Mouse (Mus musculus) lung, embryonic 16.5 days (tissue): ENCODE data around the gene Cfap58. TPM values are rescaled to one million over a fixed set of nuclear protein-coding genes. Genes with fewer than 3 reads are reported as not detected.
A peak's percentile ranks its signal among the peaks of the same experiment; 100 is the strongest.

ENCODE experiments used
- ATAC-seq: fragments of 200-750 bp; cut with Nextera tagmentation; 2 replicates; pipeline ENCODE4 v1.8.0; 2017; ENCODE audit warnings: low read depth, mild to moderate bottlenecking, moderate library complexity
- H3K27ac ChIP-seq: fragments of 300-500 bp; sonication (generic); 2 replicates; pipeline ENCODE4 v1.5.1; 2014; ENCODE audit warnings: mild to moderate bottlenecking, control low read depth, low read length
- H3K27me3 ChIP-seq: fragments of 300-500 bp; sonication (generic); 2 replicates; pipeline ENCODE4 v1.6.1; 2014; ENCODE audit warnings: low read depth, low read length, mixed read lengths; ENCODE audit not compliant: control insufficient read depth, insufficient read depth
- H3K36me3 ChIP-seq: fragments of 300-500 bp; sonication (generic); 2 replicates; pipeline ENCODE4 v1.6.1; 2014; ENCODE audit warnings: low read length; ENCODE audit not compliant: control insufficient read depth, insufficient read depth
- H3K4me1 ChIP-seq: fragments of 300-500 bp; sonication (generic); replicated peaks from 2 replicates; pipeline ENCODE4 v1.6.1; 2014; ENCODE audit warnings: low read length, mixed read lengths; ENCODE audit not compliant: control insufficient read depth, insufficient read depth
- H3K4me2 ChIP-seq: fragments of 300-500 bp; sonication (generic); 2 replicates; pipeline ENCODE4 v1.6.1; 2014; ENCODE audit warnings: low read depth, low read length, control low read depth
- H3K4me3 ChIP-seq: fragments of 300-500 bp; sonication (generic); 2 replicates; pipeline ENCODE4 v1.5.1; 2014; ENCODE audit warnings: mild to moderate bottlenecking, low read length, control low read depth
- H3K9ac ChIP-seq: fragments of 300-500 bp; sonication (generic); 2 replicates; pipeline ENCODE4 v1.6.1; 2014; ENCODE audit warnings: low read length, control low read depth
- H3K9me3 ChIP-seq: fragments of 300-500 bp; sonication (generic); 2 replicates; pipeline ENCODE4 v1.6.1; 2016; ENCODE audit warnings: low read length; ENCODE audit not compliant: control insufficient read depth
- WGBS: fragments of 180-500 bp; shearing (Covaris S2); extraction: QIAGEN DNeasy Blood & Tissue Kit; methylation state at CpG from one replicate; pipeline ENCODE4 v1.1.7; 2014; 5-methylcytosine and 5-hydroxymethylcytosine counted together
- polyA plus RNA-seq: library from polyadenylated mRNA; unstranded; fragments of >200 nt; fragmentation: Nextera tagmentation; extraction: Ambion mirVana; gene quantifications from 2 replicates; pipeline ENCODE4 v1.2.1, GENCODE M21; 2015

Cfap58 gene
- polyA plus RNA-seq = 0.53 and 0.73 TPM in 2 replicates

DNA sequence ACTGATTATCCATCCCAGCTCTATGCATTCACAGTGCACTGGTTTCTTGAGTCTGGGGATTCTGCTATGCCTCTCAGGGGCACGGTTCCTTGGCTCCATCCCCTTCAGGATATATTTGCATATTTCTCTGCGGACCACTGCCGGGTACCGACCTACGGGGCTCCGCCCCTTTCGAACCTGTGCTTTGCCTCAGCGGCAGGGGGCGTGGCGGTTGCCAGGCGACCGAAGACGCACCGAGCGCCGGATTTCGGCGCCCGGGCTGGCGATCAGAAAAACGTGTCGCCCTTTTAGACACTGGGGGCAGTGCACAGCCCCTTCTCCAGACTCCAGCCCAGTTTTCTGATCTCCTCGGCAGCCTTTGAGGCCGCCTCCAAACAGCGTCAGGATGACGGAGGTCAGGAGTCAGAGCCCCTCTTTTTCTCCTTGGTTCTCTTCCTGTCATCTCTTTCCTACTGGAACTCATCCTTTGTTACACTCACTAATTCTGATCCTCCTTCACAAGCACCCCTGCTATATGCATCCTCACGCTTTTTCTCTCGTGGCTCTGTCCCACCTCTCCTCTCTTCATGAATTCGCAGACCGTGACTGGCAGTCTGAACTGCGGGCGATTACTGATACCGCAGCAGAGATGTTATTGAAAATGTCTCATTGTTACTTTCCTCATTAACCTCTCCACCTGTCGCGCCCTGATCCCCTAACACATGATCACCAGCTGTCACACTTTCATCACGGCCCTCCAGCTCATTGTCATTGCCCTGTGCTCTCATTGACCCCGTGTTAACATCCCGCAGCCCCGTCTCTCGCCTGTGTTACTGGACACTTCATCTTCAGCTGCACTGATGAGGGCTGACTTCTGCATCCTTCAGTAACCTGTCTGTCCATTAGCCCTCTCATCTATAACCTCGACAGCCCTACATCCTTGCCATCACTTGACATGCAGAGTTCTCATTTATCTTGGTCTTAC lies at the start of gene Cfap58:
Gene Cfap58, plus strand, starts transcription at position 233 of the 964 bp plus-strand sequence.
- Histone ChIP-seq H3K9me3 (no peaks in the 10 kb centered on the region; the same call in 1 of the 2 replicates), H3K4me1 (peaks cover 6% of the 10 kb centered on the region), H3K4me2 (peak within 1 kb of the TSS; percentile 78), H3K27ac (no peak within 1 kb of the TSS), H3K36me3 (no peaks in the 10 kb centered on the region), H3K9ac (peak within 1 kb of the TSS; percentile 49), H3K4me3 (peak within 1 kb of the TSS; percentile 43), H3K27me3 (peaks cover 9% of the 10 kb centered on the region; the same call in 1 of the 2 replicates)
- peak; percentile 80 for ATAC-seq
- WGBS = 6% methylated on average over 40 of the region's 41 CpGs

DNA sequence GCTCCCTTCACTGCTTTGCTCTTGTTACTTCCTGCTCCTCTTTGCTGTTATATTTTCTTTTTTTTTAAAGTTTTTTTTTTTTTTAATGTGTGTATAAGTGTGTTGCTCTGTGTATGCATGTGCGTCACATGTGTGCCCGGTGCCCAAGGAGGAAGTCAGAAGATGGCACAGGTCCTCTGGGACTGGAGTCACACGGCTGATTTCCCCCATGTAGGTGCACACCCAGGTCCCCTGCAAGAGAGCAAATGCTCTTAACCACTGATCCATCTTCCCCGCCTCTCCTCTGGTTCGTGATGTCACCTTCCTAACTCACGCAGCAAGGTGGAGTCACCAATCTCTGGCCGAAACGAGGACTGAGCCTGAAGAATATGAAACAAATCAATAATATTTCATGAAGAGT lies 49.4 kb upstream of the Cfap58 start:
- Histone ChIP-seq H3K27me3 (no peaks in the 10 kb centered on the region), H3K36me3 (no peaks in the 10 kb centered on the region), H3K9ac (no peak overlapping the region), H3K9me3 (no peaks in the 10 kb centered on the region), H3K4me1 (peaks cover 41% of the 10 kb centered on the region), H3K4me2 (no peak overlapping the region), H3K27ac (no peak overlapping the region), H3K4me3 (no peak overlapping the region)
- WGBS = 92% methylated on average over 8 of the region's 8 CpGs
- no peak for ATAC-seq

DNA sequence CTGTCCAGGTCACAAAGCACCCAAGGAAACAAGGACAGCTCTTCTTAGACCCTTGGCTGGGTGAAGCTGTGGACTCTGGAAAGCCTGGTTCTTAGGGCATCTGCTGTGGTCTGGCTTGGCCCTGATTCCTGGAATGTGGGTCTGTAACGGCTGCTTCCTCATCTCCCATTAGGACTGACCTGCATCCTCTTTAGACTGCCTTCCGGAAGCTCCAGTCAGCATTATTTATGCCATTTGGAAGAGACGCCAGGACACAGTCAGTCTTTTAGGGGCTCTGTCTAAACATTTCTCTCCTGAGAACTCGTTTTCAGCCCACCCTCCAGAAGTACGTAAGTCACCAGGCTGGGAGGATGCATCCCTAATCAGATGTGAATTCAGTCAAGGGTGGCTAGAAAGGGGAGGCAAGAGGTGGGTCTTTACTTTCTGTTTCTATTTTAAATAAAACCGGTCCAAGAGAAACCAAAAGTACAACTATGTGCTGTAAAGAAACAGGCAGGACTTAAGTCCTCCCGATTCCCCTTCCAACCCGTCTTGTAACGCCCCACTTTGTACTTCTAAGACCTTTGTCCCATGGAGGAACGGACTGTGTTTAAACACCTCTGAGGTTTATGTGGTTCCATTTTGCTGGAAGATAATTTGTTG lies 46.9 kb upstream of the Cfap58 start:
- ATAC-seq = peak; percentile 18
- Histone ChIP-seq H3K27ac (peak overlapping the region; percentile 63), H3K36me3 (peaks cover 5% of the 10 kb centered on the region; the same call in 1 of the 2 replicates), H3K4me1 (peaks cover 40% of the 10 kb centered on the region), H3K4me3 (peak overlapping the region; percentile 17), H3K4me2 (peak overlapping the region; percentile 18), H3K9me3 (no peaks in the 10 kb centered on the region), H3K27me3 (no peaks in the 10 kb centered on the region), H3K9ac (no peak overlapping the region; the same call in 1 of the 2 replicates)
- 27% methylated on average over 10 of the region's 10 CpGs for WGBS

DNA sequence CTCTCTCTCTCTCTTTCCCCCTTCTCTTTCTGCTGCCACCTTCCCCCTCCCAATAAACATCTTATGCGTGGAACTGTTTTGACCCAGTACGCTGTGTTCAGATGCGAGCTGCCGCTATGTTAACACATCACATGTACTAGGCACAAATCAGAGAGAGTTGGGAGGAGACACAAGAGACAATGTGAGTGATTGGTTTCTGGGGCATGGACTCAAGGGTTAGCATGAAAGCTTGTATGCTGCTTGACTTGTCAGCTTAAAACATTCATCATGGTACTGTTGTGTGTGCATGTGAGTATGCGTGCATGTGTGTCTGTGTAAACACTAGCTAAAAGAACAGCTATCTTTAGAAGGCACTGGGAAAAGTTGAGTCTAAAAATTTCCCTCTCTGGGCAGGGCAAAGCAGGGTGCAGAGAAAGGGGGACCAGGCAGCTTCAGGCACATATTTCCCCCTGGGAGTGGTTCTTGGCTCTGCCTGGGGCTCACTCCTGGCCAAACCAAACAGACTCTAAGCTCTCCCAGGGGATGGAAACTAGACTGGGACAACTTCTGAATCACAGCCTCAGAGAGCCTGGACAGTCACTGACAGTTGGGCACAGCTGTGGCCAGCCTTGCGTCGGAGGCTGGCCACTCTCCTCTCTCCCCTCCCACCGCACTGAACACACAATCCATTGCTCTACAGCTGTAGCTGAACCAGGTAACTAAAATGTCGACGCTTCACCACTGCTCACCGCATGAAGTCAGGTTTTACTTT lies 45.7 kb upstream of the Cfap58 start:
- Histone ChIP-seq H3K27ac (peak overlapping the region; percentile 63), H3K36me3 (peaks cover 12% of the 10 kb centered on the region; the same call in 1 of the 2 replicates), H3K4me3 (no peak overlapping the region), H3K9ac (no peak overlapping the region), H3K4me1 (peaks cover 29% of the 10 kb centered on the region), H3K4me2 (0 out of 2 replicates have a peak overlapping the region, but pooled peaks have one; percentile 18), H3K27me3 (no peaks in the 10 kb centered on the region), H3K9me3 (no peaks in the 10 kb centered on the region)
- 43% methylated on average over 11 of the region's 11 CpGs for WGBS
- peak; percentile 86 for ATAC-seq

DNA sequence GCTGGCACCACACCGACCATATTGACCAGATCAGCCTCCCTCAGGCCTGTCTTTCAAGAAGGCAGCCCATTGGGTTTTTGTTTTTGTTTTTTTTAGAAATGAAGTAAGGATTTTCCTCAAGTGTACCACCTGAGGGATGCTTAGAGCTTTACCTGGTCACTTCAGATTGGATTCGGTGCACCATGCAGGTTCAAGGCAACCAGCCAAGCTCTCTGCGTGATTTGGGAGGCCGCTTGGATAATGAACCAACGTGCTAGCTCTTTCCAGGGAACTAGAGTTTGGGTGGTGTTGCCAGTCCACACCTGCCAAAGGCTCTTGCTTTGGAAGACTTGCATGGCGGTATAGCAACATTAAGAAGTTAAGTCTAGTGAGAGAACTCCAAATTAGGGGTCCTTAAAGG lies 44.4 kb upstream of the Cfap58 start:
- no peak overlapping the region for H3K4me3 ChIP-seq
- no peak for ATAC-seq
- peaks cover 16% of the 10 kb centered on the region for H3K36me3 ChIP-seq
- WGBS = 92% methylated on average over 6 of the region's 6 CpGs
- no peaks in the 10 kb centered on the region for H3K27me3 ChIP-seq
- H3K27ac ChIP-seq = no peak overlapping the region
- no peaks in the 10 kb centered on the region for H3K9me3 ChIP-seq
- no peak overlapping the region for H3K4me2 ChIP-seq
- H3K9ac ChIP-seq = no peak overlapping the region
- H3K4me1 ChIP-seq = peaks cover 27% of the 10 kb centered on the region

DNA sequence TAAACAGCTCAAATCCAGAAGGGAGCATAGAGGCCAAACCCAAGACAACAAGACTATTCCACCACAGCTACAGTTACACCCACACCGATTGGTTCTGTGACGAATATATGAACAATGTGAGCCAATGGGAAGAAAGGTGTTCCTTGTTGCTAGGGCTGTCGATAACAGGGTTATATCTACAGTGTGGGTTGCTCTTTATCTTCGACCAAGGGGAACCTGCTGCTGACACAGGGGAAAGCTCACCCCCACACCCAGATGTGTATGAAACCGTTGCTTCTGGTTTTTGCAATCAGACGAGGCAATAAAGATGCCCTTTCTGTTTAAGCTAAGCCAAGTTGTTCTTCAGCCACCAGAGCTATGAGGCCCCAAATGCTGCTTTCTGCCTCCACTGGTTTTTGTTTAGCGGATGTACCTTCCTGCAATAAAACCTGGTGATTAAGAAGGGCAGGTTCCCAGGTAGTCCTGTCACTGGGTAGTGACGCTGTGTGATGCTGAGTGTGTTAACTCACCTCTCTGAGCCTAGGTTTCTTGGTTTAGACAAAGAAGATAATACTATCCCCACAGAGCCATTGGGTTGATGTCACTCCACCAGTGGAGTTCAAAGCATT lies 38.9 kb upstream of the Cfap58 start:
- H3K36me3 ChIP-seq = peaks cover 16% of the 10 kb centered on the region
- no peak overlapping the region for H3K27ac ChIP-seq
- WGBS = 86% methylated on average over 8 of the region's 8 CpGs

DNA sequence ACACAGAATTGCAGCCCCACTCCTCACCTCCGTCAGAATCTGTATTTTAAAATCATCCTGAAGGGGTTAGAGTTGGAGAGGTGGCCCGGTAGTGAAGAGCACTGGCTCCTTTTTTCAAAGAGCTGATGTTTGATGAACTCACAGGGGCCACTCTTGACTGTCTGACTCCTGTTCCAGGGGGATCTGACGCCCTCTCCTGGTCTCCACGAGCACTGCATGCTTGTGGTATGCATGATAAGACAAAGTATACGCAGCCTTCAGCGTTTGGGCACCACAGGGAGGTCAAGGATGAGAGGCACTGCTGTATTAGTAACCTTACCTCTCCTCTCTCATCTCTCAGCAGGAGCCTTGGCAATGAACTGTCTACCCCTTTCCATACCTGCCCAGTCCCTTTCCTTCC lies 37.5 kb upstream of the Cfap58 start:
- H3K9ac ChIP-seq = no peak overlapping the region
- no peak for ATAC-seq
- no peak overlapping the region for H3K27ac ChIP-seq
- H3K4me2 ChIP-seq = no peak overlapping the region
- peaks cover 14% of the 10 kb centered on the region for H3K36me3 ChIP-seq
- no peaks in the 10 kb centered on the region for H3K9me3 ChIP-seq
- 49% methylated on average over 6 of the region's 6 CpGs for WGBS
- H3K27me3 ChIP-seq = no peaks in the 10 kb centered on the region
- peaks cover 18% of the 10 kb centered on the region for H3K4me1 ChIP-seq
- H3K4me3 ChIP-seq = no peak overlapping the region

More for the DNA sequence above, 38.9 kb upstream of the Cfap58 start:
- Histone ChIP-seq H3K9me3 (no peaks in the 10 kb centered on the region), H3K27me3 (no peaks in the 10 kb centered on the region), H3K4me1 (peaks cover 17% of the 10 kb centered on the region), H3K9ac (no peak overlapping the region), H3K4me3 (no peak overlapping the region), H3K4me2 (no peak overlapping the region)
- no peak for ATAC-seq

DNA sequence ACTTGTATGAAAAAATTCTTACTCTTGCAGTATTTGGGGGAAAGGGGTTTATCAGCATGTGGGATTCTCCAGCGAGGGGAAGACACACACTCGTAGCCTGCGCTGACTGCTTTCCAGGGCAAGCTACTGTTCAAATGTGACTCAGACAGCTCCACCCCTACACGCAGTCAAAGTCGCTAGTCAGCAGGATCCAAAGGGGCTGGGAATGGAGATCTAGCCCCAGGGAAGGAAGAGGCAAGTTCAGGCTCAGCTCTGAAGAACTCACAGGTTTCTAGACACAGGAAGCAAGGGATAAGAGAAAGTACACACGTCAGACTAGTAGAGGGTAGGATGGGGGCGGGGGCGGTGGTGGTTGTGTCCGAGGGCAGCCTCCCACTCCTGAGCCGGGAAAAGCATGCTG lies 36.9 kb upstream of the Cfap58 start:
- no peak overlapping the region for H3K27ac ChIP-seq
- peaks cover 11% of the 10 kb centered on the region for H3K36me3 ChIP-seq
- H3K4me2 ChIP-seq = no peak overlapping the region
- peaks cover 23% of the 10 kb centered on the region for H3K4me1 ChIP-seq
- 77% methylated on average over 10 of the region's 10 CpGs for WGBS
- H3K9me3 ChIP-seq = no peaks in the 10 kb centered on the region
- H3K27me3 ChIP-seq = no peaks in the 10 kb centered on the region
- H3K4me3 ChIP-seq = no peak overlapping the region
- no peak overlapping the region for H3K9ac ChIP-seq
- ATAC-seq = no peak
